Mouse (Mus musculus) layer of hippocampus, adult 6 months (tissue): ENCODE measurements around the gene Tmx2. TPM values are rescaled to one million over a fixed set of nuclear protein-coding genes. Genes with fewer than 3 reads are reported as not detected.

Experiments
- long read RNA-seq, 2 experiments: library from polyadenylated mRNA; unstranded; transcript quantifications; one replicate each; pipeline ENCODE4 v2.0.0; 2019 to 2020
- polyA plus RNA-seq: library from polyadenylated mRNA; unstranded; fragments of <200 nt; fragmentation: Nextera tagmentation; gene quantifications from 2 replicates; pipeline ENCODE4 v1.2.3, GENCODE M21; 2021

The Tmx2 gene
- polyA plus RNA-seq: 308 and 351 TPM in 2 replicates
- long read RNA-seq, experiment 1, transcript Tmx2-202 (7 exons, 1,926 nt): minor isoform, 6 of 664 reads
- long read RNA-seq, experiment 1, transcript Tmx2-201 (8 exons, 1,977 nt): major isoform, 609 of 664 reads
- long read RNA-seq, experiment 1, partial matches to known transcripts: 29 of 664 reads
- long read RNA-seq, experiment 1, other reads (novel, unspliced or antisense): 20 of 664 reads
- long read RNA-seq, experiment 2, transcript Tmx2-202 (7 exons, 1,926 nt): minor isoform, 24 of 2,543 reads
- long read RNA-seq, experiment 2, transcript Tmx2-201 (8 exons, 1,977 nt): major isoform, 2,446 of 2,543 reads
- long read RNA-seq, experiment 2, partial matches to known transcripts: 11 of 2,543 reads
- long read RNA-seq, experiment 2, other reads (novel, unspliced or antisense): 62 of 2,543 reads

GRCm38 (mm10) chr2:84679016-84679415, at the start of gene Tmx2:
Gene Tmx2 (minus strand): TSS chr2:84679140.

GRCm38 (mm10) chr2:84727172-84727858, 48.4 kb upstream of the Tmx2 start, which contains the start of gene Clp1:
Gene Clp1 (minus strand): TSS chr2:84727350.

GRCm38 (mm10) chr2:84714811-84715561, 36.0 kb upstream of the Tmx2 start, which contains the start of gene Zdhhc5:
Gene Zdhhc5 (minus strand): TSS chr2:84715180.

GRCm38 (mm10) chr2:84677968-84678880, 716 bp downstream of the Tmx2 start, which contains the start of the genes Gm28635 and Med19:
Gene Gm28635 (minus strand): TSS chr2:84678041.
Gene Med19 (plus strand): TSS chr2:84678402.

GRCm38 (mm10) chr2:84670569-84670933, 8.4 kb downstream of the Tmx2 start, which contains the start of gene Selenoh:
Gene Selenoh (minus strand): TSS chr2:84670770.

GRCm38 (mm10) chr2:84658806-84659205, 20.1 kb downstream of the Tmx2 start, which contains the start of gene Btbd18:
Gene Btbd18 (plus strand): TSS chr2:84659079.

GRCm38 (mm10) chr2:84650464-84651195, 28.3 kb downstream of the Tmx2 start, which contains the start of gene Ctnnd1:
Gene Ctnnd1 (minus strand): TSS chr2:84650765.

Other genes with a start within 250 kb of the Tmx2 start
- 1.9 and 2.7 TPM in 2 replicates for gene Tfpi, start 202.4 kb downstream of the Tmx2 start, polyA plus RNA-seq
- 5.5 and 5.8 TPM in 2 replicates for gene Ctnnd1, start 28.4 kb downstream of the Tmx2 start, polyA plus RNA-seq
- not detected in 2 replicates for gene Btbd18, start 20.1 kb downstream of the Tmx2 start, polyA plus RNA-seq
- gene Selenoh, start 8.4 kb downstream of the Tmx2 start, polyA plus RNA-seq: 85.4 and 90.3 TPM in 2 replicates
- gene Gm28635, start 1.1 kb downstream of the Tmx2 start, polyA plus RNA-seq: not detected in 2 replicates
- 11.1 and 12.4 TPM in 2 replicates for gene Med19, start 738 bp downstream of the Tmx2 start, polyA plus RNA-seq
- 3.6 and 5.0 TPM in 2 replicates for gene Zdhhc5, start 36.0 kb upstream of the Tmx2 start, polyA plus RNA-seq
- gene Clp1, start 48.2 kb upstream of the Tmx2 start, polyA plus RNA-seq: 10.0 and 11.4 TPM in 2 replicates
- gene Ypel4, start 54.9 kb upstream of the Tmx2 start, polyA plus RNA-seq: 18.0 and 19.5 TPM in 2 replicates
- 0.83 and 1.1 TPM in 2 replicates for gene Gm19426, start 64.5 kb upstream of the Tmx2 start, polyA plus RNA-seq
- 10.7 and 12.8 TPM in 2 replicates for gene Serping1, start 96.3 kb upstream of the Tmx2 start, polyA plus RNA-seq
- 6.6 and 8.4 TPM in 2 replicates for gene Ube2l6, start 119.7 kb upstream of the Tmx2 start, polyA plus RNA-seq
- gene Smtnl1, start 143.5 kb upstream of the Tmx2 start, polyA plus RNA-seq: not detected in 2 replicates
- gene Timm10, start 147.9 kb upstream of the Tmx2 start, polyA plus RNA-seq: 186 and 203 TPM in 2 replicates
- gene Slc43a1, start 159.7 kb upstream of the Tmx2 start, polyA plus RNA-seq: 0.05 and 0.08 TPM in 2 replicates
- gene Rtn4rl2, start 207.6 kb upstream of the Tmx2 start, polyA plus RNA-seq: 20.0 and 25.4 TPM in 2 replicates